Mouse (Mus musculus): ENCODE measurements around the gene Btbd6. TPM values are rescaled to one million over a fixed set of nuclear protein-coding genes. Genes with fewer than 3 reads are reported as not detected.

Btbd6 gene
- total RNA-seq (2021): 10 to 100 TPM; 18.4 to 19.4 TPM
- long read RNA-seq, experiment 1, transcript Btbd6-204 (4 exons, 2,085 nt): major isoform, 5 of 12 reads
- long read RNA-seq, experiment 1, partial matches to known transcripts: 0 of 12 reads
- long read RNA-seq, experiment 1, other reads (novel, unspliced or antisense): 2 of 12 reads
- long read RNA-seq, experiment 2, transcript Btbd6-204 (4 exons, 2,085 nt): major isoform, 11 of 21 reads
- long read RNA-seq, experiment 2, partial matches to known transcripts: 2 of 21 reads
- long read RNA-seq, experiment 2, other reads (novel, unspliced or antisense): 2 of 21 reads

DNA sequence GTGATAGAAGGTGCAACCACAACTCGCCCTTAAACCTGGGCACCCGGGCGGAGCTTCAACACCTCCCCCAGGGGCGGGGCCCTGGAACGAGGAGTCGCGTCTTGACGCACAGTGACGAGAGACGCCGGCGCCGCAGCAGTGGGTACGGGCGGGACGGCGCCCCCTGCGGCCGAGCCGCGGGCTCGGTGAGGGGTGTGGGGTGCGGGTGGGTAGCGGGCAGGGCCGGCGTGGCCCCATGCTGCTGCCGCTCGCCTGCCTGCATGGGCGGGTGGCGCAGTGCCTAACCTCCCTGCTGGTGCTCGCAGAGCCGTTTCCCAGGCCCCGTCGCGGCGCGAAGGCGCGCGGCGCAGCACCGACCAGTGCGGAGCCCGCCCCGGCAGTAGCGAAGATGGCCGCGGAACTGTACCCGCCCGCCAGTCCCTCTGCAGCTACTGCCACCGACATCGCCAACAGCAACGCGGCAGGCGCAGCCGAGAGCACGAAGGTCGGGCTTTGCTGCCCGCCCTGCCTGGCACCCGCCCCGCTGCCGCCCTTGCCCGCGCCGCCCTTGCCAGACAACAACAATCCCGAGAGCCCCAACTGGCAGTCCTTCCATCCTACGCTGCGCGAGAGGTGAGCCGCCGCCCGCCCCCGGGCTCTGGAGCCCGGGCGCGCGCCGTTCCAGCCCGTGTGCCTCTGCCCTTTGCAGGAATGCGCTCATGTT lies at the start of gene Btbd6:
Btbd6 (plus strand) TSS at position 112 of the 703 bp plus-strand sequence.
- DNase-seq (ENCODE audit: low spot score in 2 of 2): peak; percentile 80 to 88

DNA sequence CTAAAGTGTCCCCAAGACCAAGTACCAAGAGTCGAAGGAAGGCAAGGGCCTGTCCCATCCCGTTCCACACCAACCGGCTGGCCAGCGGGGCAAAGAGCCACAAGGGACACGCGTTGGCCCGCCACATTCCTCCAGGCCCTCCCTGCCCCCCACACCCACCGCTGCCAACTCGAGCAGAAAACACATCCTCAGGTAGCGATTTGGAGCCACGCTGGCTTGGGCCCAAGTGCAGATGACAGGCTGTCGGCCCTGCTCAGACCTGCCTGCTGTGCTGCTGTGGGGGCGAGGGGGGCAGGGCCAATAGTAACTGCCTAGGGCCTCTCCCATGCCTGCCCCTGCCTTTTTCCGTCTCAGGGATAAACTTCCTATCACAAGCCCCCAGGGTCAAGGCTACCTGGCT lies 49.0 kb upstream of the Btbd6 start:
- DNase-seq (ENCODE audit: low spot score in 2 of 2): no peak

DNA sequence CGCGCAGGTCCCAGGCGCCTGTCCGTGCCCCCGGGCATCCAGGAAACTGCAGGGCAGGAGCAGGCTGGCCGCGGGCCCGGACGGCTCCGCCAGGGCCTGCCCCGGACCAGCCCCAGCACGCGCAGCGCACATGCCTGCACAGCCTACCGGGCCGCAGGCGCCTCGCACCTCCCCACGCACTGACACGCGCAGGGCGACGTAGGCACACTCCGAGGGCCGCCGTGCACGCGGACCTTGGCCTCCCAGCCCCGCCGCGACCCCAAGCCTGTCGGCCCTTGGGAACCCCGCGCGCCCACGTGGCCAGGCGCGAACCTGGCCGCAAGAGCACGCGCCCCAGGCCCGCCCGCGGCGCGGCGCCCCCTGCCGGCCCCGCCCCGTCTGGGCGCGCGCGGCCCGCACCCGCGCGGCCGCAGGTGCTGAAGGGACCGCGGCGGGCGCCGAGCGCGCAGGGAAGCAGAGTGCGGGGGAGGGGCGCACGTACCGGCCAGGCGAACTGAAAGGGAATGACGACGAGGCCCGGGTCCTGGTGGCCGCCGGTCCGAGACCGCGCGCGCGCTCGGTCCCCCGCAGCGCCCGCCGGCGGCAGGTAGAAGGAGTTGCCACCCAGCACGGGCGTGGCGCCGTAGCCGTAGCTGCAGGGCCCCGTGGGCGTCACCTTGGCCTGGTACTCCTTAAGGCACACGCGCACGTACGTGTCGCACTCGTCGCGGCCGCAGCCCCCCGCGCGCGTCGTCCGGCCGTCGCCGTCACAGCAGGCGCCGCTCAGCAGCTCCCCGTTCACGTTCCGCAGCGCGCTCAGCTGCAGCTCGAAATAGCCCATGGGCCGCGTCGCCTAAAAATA lies 47.7 kb upstream of the Btbd6 start:
- DNase-seq (ENCODE audit: low spot score in 2 of 2): no peak

DNA sequence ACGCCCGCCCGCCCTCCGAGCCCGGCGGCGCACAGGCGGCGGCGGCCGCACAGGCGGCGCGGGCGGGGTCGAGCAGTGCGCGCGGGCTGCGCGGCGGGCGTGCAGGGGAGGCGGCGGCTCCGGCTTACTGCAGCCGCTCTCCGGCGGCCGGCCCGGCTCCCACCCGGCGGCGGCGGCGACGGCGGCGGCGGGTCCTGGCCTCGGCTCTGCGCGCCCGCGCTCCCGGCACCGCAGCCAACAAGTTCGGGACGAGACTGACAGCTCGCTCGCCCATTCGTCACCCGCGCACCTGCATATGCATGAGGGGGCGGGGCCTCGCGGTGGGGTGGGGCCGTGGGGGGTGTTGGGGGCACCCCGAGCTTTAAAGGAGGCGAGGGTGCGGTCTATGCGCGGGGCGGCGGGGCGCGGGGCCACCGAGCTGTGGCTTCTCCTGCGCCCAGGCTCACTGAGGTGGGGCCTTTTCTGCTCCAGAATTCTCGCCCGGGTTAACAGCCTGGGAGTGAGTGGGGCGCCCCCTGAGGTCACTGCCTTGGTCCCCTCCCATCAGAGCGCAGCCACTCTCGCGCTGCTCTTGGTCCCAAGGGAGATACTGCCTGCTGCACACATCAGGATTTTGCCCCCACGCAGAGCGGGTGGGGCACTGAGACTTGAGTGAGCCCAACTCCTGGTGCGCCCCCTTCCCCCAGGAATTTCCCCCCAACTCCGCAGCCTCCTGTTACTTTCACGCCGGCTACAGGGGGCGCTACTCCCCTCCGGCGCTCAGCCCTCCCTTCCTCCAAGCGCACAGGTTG lies 46.5 kb upstream of the Btbd6 start, which contains the start of gene Jag2:
Jag2 (minus strand) TSS at position 215 of the 791 bp plus-strand sequence.
- peak in 1 of 2 experiments; percentile 58 for DNase-seq (ENCODE audit: low spot score in 2 of 2)

DNA sequence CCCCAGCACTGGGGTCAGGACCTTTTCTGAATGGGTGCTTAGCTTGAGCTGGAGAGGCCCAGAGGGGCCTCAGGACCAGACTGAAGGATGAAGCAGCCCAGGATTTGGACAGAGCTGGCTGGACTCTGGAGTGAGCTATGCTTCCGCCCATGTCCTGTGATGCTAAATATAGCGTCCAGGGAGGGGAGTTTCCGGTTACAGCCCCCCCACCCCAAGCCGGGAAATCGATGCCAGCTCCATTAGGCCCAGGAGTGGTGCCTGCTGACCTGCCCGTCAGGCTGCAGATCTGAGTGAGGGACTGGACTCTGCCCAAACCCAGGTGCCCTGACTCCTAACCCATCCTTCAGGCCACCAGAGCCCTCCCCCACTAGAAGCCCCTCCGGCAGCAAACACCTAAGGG lies 43.6 kb upstream of the Btbd6 start:
- DNase-seq (ENCODE audit: low spot score in 2 of 2): no peak

DNA sequence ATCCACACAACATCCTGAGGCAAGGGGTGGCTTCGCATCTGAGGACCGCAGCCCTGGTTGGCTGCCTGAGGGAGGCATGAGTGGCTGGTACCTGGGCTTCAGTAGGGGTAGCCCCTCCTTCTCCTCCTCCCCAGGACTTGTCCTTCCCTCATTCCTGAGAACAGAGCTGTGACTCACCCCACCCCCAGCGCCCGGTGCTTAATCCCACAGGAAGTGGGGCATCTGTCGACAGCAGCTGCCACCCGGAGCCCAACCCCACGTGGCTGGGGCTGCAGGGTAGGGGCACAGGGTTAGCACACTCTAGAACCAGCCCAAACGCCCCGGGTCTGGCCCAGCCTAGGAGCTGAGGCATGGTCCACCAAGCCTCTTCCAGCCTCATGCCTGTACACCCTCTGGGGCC lies 38.4 kb upstream of the Btbd6 start:
- peak in 1 of 2 experiments; percentile 61 for DNase-seq (ENCODE audit: low spot score in 2 of 2)

DNA sequence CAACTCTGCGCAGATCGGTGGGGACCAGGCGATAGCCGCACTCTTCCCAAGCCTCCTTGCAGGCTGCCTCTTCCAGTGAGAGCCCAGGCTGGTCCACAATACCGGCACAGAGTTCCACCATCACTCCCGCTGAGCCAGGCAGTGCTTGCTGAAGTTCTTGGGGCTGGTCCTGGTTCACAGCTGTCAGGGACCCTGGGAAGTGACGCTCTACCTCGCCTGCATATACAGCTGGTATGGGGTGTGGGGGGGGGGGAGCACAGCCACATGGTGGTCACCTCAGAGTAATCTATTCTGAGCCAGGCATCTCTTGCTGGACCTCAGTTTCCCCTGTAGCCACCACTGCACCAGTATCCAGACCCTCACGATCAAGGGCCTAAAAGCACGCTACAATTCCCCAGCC lies 37.9 kb upstream of the Btbd6 start:
- DNase-seq (ENCODE audit: low spot score in 2 of 2): no peak

DNA sequence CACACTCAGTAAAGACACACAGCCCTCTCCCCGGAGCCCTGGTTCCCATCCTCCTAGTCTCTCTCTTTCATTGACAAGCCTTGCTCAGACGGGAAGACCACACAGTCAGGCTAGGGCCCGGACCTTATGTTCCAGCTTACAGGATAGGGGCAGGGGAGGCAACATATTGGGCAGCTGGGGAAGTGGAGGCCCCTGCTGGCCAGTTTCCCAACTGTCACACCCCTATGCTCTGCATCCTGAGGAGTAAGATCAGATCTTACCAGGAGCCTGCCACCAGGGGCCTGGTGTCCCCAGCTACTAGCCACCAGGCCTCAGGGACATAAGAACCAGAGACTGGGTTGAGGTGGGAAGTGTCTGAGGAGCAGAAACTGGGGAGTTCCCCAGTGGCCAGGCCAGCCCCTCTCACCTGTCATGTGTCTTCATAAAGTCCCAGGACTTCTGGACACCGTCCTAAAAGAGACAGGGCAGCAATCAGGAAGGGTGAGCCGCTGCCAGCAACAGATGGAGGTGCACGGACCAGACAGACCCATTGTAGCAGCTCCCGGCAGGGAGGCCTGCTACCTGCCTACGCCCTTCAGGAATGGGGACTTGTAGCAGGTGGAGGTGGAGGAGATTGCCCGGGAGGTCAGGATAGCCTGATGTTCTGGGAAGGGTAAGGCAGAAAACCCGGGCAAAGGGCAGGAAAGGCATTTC lies 37.3 kb upstream of the Btbd6 start:
- no peak for DNase-seq (ENCODE audit: low spot score in 2 of 2)

DNA sequence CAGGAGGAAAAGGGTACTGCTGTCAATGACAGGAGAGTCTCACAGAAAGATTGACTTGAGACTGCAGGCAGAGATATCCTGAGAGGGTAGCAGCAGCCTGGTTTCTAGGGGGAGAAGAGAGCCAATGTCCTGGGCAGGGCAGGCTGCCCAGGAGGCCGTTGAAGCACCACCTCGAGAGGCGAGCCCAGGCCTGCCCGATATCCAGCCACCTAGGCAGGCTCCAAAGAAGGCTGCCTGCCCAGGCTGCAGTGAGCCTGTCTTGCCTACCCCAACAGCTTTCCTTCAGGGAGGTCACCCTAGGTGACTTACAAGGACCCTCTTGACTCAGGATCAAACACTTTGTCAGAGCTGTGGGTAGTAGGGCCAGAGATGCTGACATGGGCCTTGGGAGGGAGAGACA lies 36.0 kb upstream of the Btbd6 start:
- no peak for DNase-seq (ENCODE audit: low spot score in 2 of 2)

DNA sequence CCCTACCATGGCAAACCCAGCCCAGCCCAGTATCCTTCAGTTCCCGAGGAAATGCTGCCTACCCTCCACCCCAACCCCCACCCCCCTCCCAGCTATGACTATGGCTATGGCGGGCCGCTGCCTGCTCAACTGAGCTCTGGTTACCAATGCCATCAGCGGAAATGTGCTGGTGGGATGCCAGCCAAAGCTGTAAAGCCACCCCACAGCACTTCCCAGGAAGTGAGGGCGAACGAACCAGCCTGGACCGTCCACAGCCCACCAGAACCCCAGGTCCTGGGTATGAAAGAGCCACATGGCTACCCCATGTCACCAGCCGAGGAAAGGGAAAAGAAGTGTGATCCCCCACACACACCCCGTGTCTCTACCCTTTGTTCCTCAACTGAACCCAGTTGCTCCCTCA lies 35.6 kb upstream of the Btbd6 start:
- no peak for DNase-seq (ENCODE audit: low spot score in 2 of 2)

DNA sequence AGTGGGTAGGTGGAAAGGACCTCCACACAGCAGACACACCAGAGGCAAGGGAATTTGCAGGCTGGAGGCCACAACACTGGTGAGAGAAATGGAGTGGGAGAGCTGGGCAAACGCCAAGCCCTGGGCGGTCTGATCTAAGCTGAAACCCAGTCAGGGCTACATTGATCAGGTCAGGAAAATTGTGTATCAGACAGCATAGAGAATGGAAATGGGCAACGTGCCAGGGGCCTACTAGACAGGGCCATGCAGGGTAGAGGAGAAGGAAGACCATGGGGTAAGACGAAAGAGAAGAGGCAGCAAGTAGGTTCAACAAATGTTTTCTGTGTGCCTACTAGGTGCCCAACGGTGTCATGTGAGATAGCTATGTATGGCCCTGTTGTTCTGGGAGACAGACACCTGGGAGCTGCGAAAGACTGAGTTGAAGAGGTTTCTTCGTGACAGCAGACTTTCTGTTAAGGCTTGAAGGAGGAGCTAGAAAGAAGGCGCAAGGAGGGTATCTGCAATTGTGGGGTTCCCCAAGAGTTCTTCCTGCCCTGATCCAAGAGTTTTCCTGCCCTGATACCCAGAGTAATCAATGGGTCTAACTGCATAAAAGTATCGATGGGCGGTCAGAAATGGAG lies 35.0 kb upstream of the Btbd6 start:
- DNase-seq (ENCODE audit: low spot score in 2 of 2): no peak

DNA sequence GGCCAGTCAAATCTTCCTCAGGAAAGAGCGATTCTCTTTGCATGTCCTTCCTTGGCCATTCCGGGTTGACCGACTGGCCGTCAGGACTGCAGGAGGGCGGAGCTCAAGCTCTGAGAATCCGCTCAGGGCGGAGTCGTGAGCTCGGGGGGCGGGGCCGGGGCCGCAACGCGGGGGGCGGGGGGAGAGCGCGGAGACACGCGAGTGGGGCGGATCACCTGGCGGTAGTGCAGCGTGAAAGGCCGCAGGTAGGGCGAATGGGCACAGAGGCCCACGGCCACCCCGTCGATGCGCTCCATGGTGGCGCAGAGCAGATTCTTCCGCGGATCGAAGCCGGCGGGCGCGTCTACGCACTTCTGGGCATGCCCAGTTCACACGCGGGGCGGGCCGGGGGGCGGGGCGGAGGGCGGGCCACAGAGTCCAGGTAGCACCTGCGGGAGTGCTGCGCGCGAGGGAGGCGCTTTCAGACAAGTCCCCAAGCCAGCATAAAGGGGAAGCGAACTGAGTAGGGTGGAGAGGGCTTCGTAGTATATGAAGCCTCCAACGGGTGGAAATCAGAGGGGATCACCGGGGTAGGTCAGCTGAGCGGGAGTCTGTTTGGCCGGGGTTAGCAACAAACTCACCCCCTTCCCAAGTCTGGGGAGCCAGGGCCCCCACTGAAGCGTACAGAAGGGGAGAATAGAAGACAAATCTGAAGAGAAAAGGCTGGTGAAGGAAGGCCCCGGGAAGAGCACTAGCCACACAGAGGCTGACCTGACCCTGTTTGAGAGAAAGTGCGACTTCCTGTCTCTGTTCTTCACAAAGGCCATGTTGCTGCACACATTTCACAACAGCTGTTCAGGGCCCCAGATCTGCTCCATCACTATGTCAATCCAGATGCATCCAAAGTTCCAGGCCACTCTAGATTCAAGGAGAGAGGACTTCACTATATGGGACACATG lies 34.2 kb upstream of the Btbd6 start, which contains the start of gene Nudt14:
Nudt14 (minus strand) TSS at position 349 of the 938 bp plus-strand sequence.
- DNase-seq (ENCODE audit: low spot score in 2 of 2): peak; percentile 63 to 77

DNA sequence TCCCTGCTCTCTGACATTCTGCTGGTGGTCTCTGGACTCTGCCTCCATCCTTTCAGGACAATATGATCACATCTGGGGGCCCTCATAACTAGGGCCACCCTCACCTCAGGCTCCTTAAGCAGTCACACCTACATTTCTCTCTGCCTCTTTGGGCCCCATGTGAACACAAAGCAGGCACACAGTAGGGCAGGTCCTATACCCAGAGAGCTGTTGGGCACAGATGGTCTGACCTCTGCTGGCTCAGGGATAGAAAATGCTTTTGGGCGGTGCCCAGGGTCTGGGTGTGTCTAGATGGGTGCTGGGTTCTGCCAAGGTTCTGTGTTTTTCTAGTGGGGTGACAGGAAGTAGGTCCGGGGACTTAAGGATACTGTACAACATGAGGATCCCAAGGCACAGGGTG lies 32.6 kb upstream of the Btbd6 start:
- DNase-seq (ENCODE audit: low spot score in 2 of 2): no peak

DNA sequence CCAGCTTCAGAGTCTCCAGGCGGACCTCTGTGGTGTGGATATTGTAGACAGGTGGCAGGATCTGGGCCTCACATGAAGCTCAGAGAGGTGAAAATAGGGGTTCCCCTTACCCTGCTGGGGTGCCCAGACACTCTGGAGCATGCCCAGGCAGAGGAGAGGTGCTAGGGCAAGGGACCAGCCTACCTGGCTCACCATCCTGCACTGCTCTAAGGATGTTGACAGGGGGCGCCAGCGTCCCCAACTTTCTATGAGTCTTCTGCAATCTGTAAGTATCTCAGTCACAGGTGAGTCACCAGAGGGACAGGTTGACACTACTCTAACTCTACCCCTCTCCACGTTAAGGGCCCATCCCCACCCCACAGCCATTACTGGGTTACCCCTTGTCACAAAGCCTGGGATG lies 29.0 kb upstream of the Btbd6 start:
- DNase-seq (ENCODE audit: low spot score in 2 of 2): no peak

DNA sequence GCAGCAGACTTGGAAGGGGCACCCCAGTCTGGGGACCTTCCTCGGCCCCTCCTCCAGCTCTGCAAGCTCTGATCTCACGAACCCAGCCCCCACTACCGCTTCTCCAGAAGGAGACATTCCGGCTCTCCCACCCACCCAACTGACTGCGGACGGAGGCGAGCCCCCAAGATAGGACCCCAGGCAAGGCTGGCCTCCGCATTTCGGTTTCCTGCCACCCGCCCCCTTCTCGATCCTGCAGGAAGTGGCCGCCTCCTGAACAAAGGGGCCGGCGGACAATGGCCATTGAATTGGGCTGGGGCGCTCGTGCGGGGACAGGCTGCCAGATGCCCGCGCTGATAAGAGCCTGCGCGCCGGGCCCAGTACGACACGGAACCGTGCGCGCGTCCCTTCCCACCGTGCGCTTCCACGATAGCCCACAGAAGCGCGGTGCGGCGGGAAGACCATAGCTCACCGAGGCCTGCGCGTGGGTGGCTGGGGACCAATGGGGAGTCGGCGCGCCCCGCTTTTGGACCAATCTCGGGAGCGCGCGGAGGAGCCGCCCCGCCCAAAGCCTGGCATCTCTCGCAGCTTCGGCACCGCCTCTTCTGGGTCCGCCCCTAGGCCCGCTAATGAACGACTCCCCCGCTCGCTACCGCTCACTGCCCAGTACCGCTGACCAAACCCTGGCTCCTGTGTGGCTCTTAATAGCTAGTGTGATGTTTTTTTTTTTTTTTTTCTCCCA lies 26.1 kb upstream of the Btbd6 start:
- DNase-seq (ENCODE audit: low spot score in 2 of 2): peak; percentile 77 to 87

DNA sequence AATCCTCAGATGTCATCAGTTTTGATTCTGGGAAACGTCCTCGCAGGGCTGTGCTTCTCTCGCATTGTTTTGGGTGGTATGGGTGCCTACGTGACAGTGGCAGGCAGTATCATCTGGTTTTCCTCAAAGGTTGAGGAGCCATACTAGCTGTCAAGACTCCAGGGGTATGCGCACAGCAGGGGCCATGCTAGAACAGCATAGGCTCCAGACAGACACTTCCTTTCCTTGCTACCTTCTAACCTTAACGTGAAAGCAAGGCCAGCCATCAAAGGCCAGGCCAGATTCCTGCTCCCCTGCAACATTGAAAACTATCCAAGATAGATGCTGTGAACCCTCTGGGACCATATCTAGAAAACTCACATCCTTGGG lies 25.5 kb upstream of the Btbd6 start:
- no peak for DNase-seq (ENCODE audit: low spot score in 2 of 2)

DNA sequence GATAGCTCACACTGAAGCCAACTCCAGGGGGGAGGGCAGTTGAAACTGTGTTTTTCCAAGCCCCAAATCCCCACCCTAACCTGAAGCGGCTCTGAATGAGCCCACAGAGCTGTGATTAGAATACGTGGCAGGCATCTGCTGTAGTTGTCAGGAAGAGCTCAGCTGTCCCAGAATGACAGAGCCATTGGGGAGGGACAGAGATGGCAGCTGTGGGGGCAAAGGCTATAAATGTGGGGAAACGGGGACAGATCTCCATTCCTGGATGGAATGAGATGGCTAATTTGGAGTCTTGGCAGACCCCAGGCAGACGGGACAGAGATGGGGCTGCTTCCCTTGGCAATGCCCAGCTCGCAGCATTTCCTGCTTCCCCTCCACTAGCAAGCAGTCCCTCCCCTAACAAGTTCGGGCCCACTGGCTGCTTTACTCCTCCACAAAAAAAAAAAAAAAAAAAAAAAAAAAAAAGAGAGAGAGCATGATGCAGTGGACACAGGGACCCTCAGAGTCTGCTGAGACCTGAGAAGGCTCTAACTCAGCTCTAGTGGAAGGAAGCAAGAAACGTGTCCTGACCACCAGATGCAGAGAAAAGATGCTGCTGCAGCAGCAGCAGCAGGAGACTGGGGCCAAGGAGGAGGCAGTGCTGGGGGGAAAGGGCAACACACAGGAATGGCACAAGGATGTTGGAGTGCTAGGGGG lies 25.0 kb upstream of the Btbd6 start:
- DNase-seq (ENCODE audit: low spot score in 2 of 2): no peak

DNA sequence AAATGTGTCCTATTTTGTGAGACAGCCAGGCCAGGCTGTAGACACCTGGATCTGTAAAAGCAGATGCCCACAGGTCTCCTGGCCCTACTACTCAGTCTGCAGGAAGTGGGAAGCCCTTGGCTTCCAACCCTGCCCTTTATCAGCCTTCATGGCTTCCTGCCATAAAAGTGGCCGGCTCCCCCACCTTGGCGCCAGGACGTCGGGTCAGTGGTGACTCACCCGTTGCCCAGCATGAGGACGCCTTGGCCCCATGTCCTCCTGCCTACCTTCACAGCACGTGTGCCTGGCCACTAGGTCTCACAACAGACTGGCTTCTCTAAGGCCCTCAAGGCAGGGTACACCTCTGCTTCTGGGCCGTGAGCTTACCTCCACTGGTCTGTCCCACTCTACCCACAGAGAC lies 23.8 kb upstream of the Btbd6 start:
- DNase-seq (ENCODE audit: low spot score in 2 of 2): peak in 1 of 2 experiments; percentile 41
